Mouse (Mus musculus): ENCODE results near the gene Rabgef1. TPM values are rescaled to one million over a fixed set of nuclear protein-coding genes. Genes with fewer than 3 reads are reported as not detected.

Rabgef1 gene
- total RNA-seq, 2 experiments from 2014 or later, result 23.4 to 24.9 TPM

DNA sequence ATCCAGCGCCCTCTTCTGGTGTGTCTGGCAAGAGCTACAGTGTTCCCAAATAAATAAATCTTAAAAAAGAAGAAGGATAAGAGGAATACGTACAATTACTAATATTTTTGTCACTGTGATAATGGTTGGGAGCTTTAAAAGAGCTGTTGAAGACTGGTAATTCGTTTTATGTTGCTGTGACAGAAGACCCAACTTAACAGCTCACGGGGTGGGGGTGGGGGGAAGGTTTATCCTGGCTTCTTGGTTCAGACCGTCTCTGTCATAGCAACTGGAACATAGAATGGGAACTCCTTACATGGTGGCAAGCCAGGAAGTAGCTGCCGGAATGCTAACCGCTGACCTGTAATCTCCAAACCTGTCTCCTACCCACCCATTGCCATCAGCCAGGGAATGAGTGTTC is 45.2 kb downstream of the Rabgef1 start, which contains the start of gene Tmem248:
TSS of gene Tmem248 (plus strand) at position 301 of the 400 bp plus-strand sequence.
- no peak for DNase-seq

DNA sequence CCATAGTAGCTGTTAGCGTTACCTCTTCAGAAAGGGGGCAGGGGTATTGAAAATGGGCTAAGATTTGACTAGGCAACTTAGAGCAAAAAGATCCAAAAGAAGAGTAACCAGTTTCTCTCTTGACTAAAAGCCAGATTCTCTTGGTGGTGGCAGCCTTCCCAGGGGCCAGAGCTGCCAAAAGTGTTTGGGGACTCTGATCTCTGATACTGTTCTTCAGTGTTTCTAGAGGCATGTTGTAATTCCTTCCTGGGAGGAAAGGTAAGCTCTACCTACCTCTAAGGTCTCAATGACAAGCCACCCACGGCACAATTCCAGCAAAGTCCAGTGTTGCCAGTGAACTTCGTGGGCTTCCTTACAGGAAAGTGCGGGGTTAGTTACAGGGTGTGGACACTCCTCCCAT is 45.8 kb downstream of the Rabgef1 start:
- DNase-seq, result no peak

DNA sequence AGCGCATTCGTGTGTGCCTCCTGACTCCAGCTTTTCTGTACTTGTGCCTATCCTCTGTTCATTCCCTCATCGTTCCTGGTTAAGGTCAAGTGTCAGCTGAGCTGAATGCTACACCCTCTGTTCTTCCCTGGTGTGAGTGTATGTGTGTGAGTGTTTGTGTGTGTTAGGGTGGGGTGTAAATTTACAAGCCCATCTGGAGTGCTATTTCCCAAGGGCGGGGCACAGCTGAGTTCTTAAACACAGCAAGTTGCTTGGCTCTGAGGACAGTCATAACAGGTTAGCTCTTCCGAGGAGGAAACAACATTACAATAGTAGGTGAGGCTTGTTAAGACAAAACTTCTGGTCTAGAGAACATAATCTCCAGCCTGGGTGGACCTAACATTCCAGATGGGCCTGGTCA is 46.7 kb downstream of the Rabgef1 start:
- no peak for DNase-seq

DNA sequence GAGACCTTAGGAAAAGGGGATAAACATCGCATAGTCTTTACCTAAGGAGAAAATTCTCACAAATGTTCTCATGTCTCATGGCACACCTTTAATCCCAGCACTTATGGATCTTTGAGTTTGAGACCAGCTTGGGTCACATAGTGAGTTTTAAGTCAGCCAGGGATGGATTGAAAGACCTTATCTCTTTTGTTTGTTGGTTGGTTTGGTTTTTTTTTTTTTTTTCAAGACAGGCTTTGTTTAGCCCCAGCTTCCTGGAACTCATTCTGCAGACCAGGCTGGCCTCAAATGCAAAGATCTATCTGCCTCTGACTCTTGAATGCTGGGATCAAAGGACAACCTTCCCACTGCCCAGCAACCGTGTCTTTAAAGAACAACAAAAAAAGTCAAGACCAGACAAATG is 49.7 kb downstream of the Rabgef1 start:
- no peak for DNase-seq

DNA sequence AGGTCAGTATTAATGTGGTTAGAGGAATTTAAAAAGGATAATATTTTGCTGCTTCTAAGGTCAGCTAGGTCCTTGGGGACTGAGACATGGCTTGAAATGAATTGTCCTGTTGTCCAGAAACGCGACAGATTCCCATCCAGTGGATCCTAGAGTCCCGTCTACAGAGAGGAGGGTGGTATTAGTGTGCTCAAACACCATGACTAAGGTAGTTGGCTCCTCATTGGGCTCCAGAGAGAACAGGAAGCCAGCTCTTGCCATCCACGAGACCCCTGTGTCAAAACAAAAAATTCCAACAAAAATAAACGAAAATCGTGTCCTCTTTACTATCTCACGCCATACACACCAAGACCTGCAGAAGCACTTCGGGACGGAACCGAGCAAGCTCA is 50.2 kb downstream of the Rabgef1 start:
- no peak for DNase-seq

DNA sequence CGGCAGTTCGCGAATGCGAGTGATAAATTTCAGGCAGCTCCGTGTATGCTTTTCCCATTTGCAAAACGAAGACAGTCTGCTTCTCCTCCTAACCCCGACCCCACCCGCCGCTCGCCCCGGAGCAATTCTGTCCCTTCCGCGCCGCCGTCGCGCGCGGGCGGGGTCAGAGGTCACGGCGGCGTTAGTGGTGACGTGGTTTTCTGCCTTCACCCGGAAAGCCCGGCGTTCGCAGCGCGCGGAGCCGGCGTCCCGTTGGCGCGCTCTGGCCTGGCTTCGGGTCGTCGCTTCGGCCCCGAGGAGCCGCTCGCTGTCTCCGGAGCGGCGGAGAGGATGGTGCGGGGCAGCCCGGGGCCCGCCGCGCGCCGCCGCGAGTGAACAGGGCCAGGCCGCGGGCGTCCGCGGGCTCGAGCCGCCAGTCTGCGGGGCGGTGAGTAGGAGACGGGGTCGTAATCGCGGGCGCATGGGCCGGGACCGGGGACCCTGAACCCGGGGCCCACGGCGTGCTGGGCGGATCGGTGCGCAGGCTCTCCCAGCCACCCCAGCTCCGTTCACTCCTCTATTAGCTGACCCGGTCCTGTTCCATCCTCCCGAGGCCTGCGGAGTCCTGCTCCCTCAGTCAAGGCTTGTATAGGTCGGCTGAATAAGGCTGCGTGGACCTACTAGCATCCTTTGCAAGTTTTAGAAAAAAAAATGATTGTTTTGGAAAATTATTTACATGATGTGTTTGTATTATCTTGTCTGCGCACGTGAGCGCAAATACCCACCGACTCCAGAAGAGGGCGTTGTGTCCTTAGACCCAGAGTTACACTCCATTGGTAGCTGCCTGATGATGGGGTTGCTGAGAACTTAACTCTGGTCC is 50.8 kb downstream of the Rabgef1 start:
- peak; percentile 96 to 99 for DNase-seq

DNA sequence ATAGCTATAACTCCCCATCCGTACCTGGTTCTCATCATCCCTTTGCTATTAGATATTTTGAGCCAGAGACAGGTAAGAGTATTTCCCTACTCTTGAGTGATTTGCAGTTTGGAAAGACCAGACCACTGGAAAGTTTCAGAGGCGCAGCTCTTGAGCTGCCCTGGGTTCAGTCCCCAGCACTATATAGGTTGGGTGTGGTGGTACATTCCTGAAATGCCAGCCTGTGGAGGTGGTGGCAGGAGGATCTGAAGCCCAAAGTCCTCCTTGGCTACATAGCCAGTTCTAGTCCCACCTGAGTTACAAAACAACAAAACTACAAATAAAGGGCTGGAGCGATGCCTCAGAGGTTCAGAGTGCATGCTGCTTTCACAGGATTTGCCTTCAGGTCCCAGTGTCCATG is 55.2 kb downstream of the Rabgef1 start:
- DNase-seq, result no peak

DNA sequence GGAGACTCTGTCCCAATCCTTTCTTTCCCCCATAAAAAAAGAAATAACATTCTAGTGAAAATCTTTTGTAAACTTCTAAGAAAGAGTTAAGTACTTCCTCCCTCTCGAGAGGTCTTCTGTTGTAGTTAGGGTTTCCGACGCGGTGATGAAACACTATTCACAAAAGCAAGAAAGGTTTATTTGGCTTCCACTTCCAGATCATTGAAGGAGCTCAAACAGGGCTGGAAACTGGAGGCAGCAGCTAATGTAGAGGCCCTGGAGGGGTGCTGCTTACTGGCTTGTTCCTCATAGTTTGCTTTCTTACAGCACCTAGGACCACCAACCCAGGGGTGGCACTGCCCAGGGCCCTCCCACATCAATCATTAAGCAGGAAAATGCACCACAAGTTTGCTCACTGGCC is 56.5 kb downstream of the Rabgef1 start:
- DNase-seq, result no peak

DNA sequence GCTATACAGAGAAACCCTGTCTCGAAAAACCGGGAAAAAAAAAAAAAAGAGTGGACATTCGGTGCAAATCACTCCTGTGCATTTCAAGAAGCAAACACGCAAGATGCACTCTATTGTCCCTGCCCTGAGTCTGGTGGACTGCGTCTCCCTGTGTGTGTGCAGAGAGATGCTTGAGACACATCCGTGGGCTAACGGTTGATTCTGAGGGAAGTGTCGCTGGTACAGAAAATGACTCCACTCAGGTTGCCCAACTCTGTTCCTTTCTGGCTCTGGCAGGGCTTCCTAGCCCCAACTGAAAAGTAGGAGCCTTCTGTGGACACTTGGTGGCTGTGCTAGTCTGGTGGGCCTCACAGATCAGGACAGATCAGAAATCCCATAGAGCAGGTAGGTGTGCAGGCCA is 64.7 kb downstream of the Rabgef1 start:
- DNase-seq, result no peak

DNA sequence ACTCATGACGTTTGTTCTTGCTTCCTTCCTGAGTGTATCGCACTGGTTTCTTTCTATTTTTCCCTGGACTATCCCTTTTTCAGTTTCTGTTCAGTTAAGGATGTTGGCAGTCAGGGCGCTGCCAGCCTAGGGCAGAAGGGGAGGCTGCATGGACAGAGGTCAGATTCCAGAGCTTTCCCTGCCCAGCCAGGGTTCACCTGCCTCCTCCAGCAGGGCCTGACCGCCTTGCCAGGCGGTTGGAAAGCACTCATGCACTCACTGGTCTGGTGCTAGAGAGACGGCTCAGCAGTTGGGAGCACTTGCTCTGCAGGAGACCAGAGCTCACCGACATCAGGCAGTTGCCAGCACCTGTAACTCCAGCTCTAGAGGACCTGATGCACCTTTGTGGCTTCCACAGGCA is 67.6 kb downstream of the Rabgef1 start:
- DNase-seq, result no peak

DNA sequence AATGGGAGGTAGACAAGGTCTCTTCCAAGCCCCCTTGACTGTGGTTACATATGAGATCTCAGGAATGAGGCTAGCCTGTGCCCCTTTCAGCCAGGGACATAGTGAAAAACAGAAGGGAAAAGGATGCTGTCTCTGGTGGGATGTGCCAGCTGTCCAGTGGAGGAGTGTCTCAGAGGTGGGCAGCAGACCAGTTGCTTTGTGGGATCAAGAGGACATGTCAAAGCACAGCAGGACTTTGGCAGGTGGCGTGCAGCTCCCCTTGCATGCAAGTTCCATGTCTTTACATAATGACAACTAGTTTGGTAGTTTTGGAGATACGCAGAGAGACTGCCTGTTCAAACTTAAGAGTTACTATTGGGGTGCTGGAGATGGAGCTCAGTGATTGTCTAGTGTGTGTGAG is 68.3 kb downstream of the Rabgef1 start:
- no peak for DNase-seq

DNA sequence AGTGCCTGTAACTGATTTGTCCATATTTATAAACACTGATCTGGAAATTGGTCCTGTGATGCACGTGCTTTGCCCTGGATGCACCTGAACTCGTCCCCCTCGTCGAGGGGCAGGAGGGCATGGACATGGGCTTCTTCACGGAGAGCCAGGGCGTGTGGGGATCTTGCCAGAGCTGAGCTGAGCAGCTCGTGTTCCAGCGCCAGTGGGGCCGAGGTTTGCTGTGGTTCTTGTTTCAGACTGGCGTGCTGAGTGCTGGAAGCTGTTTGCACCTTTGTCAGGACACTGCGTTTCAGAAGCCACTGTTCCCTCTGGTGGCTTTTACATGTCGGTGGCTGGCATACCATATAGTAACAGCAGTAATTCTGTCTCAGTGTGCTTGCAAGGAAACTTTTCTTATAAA is 69.8 kb downstream of the Rabgef1 start:
- no peak for DNase-seq

DNA sequence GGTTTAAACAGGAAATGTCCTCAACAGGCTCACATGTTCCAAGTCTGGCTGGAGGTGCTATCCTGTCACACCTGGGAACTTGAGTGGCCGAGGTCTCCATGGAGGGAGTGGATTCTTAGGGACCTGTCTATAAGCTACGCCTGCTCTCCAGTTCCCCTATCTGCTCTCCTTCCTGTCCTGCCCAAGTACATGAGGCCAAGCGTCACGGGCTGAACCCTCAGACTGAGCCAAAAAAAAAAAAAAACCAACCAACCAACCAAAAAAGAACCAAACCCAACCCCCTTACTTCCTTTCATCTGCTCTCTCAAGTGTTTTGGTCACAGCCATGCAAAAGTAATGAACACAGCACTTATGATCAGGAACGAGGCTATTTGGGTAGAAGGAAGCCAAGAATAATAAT is 76.2 kb downstream of the Rabgef1 start:
- DNase-seq, result peak in 1 of 2 experiments; percentile 7

DNA sequence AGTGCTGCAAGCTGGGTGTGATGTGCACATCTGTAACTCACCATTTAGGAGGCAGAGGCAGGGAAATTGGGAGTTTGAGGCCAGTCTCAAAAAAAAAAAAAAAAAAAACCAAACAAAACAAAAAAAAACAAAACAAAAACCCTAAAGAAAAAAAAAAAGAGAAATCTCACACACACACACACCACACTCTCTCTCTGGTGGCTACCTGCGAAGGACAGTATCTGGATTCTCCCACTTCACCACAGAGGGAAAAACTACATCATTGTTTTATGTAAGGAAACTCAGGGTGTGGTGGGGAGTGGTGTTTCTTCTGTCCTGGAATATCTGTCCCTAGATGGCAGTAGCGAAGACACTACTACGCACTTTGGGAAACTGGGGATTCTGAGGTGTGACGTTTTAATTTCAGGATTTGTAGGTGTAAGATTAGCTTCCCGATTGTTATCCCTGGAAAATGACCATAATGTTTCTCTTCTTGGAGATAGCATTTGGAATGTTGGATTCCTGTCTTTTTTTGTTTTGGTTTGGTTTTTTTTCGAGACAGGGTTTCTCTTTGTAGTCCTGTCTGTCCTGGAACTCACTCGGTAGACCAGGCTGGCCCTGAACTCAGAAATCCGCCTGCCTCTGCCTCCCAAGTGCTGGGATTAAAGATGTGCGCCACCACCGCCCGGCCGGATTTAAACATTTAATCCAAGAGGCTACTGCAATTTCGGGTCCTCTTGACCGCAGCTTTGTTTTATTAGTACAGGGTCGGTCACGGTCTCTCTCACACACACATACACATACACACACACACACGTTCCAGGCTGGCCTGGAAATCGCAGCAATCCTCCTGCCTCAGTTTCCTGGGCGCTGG is 82.8 kb downstream of the Rabgef1 start:
- DNase-seq, result peak; percentile 59

DNA sequence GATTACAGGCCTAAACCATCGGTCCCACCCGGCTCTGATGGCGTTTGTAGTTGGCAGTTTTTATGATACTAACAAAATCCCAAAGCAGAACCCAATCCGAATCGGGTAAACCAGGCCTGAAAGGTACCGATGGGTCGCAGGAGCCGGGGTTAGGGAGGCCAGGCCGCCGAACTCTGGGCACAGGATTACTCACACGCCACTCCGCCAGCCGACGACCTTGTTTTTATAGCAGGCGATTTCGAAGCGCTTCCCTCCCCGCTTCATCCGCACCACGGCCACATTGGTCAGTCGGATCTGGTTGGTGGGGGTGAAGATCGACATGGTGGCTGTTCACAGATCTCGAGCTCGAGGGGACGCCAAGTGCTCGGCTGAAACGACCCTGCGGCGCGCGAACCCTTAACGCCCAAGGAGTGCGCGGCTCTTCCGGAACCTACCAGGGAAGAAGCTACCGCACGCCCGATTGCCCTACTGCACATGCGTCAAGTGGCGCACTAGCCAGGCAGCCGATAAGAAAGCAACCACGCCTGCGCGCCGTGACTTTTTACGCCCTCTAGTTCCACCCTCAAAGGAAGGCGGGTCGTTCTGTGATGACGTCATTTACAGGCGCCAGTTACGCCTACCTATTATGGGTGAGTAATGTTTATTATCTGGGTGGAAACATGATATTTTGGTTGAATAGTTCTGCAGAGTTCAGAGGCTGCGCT is 83.6 kb downstream of the Rabgef1 start, which contains the start of the genes Sbds and Tyw1:
TSS of gene Sbds (minus strand) at position 514 of the 704 bp plus-strand sequence.
TSS of gene Tyw1 (plus strand) at position 603 of the 704 bp plus-strand sequence.
- DNase-seq, result peak; percentile 98 to 99

DNA sequence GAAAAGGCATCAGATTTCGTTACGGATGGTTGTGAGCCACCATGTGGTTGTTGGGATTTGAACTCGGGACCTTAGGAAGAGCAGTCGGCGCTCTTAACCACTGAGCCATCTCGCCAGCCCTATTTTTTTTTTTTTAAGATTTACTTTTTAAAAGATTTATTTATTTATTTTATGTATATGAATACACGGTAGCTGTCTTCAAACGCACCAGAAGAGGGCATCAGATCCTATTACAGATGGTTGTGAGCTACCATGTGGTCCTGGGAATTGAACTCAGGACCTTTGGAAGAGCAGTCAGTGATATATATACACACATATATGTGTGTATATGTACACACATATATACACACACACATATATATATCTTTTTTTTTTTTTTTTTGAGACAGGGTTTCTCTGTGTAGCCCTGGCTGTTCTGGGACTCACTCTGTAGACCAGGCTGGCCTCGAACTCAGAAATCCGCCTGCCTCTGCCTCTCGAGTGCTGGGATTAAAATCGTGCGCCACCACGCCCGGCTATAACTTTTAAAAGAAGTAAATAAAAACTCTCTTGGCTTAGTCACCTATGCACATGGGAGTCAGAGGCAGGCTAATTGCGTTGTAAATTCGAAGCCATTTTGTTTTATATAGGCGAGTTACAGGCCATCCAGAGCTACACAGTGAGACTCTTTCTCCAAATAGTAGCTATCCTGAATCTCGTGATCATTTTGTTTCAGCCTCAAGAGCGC is 84.4 kb downstream of the Rabgef1 start:
- DNase-seq, result peak in 1 of 2 experiments; percentile 8

DNA sequence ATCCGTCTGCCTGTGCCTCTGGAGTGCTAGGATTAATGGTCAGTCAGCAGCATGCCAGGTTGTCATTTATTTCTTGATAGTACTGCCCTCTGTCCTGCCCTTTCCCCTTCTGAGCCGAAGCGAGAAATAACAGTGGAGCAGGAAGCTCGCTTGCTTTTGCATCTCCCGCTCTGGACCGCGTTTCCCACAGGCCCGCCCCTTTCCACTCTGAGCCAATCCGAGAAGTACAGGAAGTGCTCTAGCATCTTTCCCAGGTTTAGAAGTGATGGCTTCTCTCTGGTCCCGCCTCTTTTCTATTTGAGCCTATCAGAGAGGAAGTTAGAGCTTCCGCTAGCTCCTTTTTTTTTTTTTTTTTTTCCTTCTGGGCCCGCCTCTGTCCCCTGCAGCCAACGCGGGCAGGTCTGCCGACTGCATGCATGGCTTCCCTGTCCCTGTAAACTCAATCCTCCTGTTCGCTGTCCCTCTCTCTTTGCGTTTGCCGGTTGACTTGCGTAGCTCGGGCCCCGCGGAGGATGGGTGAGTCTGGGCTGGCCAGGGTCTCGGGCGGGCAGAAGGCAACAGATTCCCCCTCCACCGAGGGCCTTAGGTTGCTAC is 85.2 kb downstream of the Rabgef1 start:
- DNase-seq, result peak; percentile 98

DNA sequence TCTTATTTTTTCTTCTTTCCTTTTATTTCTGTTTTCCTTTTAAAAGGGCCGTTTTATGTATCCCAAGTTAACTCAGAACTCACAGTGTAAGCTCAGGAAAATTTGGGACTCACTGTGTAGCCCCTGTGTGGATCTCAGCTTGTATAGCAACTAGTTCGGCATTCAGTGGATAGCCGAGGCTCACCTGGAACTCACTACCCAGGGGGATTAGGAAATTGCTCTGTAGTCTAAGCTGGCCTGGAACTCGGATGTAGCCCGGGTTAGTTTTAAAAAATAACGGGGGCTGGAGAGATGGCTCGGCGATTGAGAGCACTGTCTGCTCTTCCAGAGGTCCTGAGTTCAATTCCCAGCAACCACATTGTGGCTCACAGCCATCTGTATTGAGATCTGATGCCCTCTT is 85.7 kb downstream of the Rabgef1 start:
- no peak for DNase-seq

DNA sequence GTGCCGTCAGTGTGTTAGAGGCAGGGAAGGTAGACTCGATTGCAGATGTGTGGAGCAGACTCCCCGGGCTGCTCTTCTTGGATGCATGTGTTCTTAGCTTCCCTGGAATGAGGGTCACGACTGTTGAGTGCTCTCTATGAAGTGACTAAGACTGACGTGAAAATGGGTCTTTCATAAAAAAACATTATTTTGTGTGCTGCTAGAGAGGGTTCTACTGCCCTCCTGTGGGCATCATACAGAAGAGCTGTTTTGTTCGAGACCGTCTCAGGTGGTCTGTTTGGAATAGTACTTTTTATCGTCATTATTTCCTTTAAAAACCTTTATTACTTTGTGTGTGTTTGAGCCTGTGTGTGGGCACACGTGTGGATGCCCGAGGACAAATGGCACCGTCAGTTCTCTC is 91.9 kb downstream of the Rabgef1 start:
- DNase-seq, result no peak
